Mouse (Mus musculus) heart, postnatal 0 days (tissue): ENCODE measurements around the gene Itpripl1. TPM values are rescaled to one million over a fixed set of nuclear protein-coding genes. Genes with fewer than 3 reads are reported as not detected.
"Not testable (repeated sequence)": the region's sequence is repeated elsewhere in the genome, so short reads cannot be mapped to it uniquely, and the experiment has no call there.

Experiments used
- ATAC-seq: fragments of 200-750 bp; cut with Nextera tagmentation; 2 replicates; pipeline ENCODE4 v1.8.0; 2017; ENCODE audit warnings: low read depth, moderate number of reproducible peaks, moderate library complexity; ENCODE audit not compliant: insufficient read depth
- DNase-seq: peaks from one replicate; pipeline ENCODE4 v3.0.0-alpha.2; 2016; ENCODE audit warnings: low spot score
- H3K27ac ChIP-seq: fragments of 300-500 bp; sonication (generic); 2 replicates; pipeline ENCODE4 v1.5.1; 2014; ENCODE audit warnings: low read depth, mild to moderate bottlenecking
- H3K27me3 ChIP-seq: fragments of 300-500 bp; sonication (generic); 2 replicates; pipeline ENCODE4 v1.6.1; 2014; ENCODE audit warnings: low read length, mixed read lengths; ENCODE audit not compliant: control insufficient read depth, insufficient read depth
- H3K36me3 ChIP-seq: fragments of 300-500 bp; sonication (generic); replicated peaks from 2 replicates; pipeline ENCODE4 v1.6.1; 2014; ENCODE audit warnings: low read length, mixed read lengths; ENCODE audit not compliant: control insufficient read depth, insufficient read depth
- H3K4me1 ChIP-seq: fragments of 300-500 bp; sonication (generic); 2 replicates; pipeline ENCODE4 v1.6.1; 2014; ENCODE audit warnings: antibody characterized with exemption; ENCODE audit not compliant: control insufficient read depth, insufficient read depth
- H3K4me2 ChIP-seq: fragments of 300-500 bp; sonication (generic); 2 replicates; pipeline ENCODE4 v1.6.1; 2014; ENCODE audit warnings: low read depth, mild to moderate bottlenecking, low read length, moderate library complexity
- H3K4me3 ChIP-seq: fragments of 300-500 bp; sonication (generic); 2 replicates; pipeline ENCODE4 v1.5.1; 2014; ENCODE audit warnings: low read depth, low read length
- H3K9ac ChIP-seq: fragments of 300-500 bp; sonication (generic); replicated peaks from 2 replicates; pipeline ENCODE4 v1.6.1; 2014; ENCODE audit warnings: low read depth, low read length, mixed read lengths
- H3K9me3 ChIP-seq: fragments of 300-500 bp; sonication (generic); replicated peaks from 2 replicates; pipeline ENCODE4 v1.6.1; 2016; ENCODE audit warnings: low read length; ENCODE audit not compliant: control insufficient read depth
- CTCF ChIP-seq: IDR thresholded peaks from 2 replicates; pipeline ENCODE4 v1.5.1; 2016; ENCODE audit warnings: antibody characterized with exemption, control low read depth, low read depth
- EP300 ChIP-seq: IDR thresholded peaks from 2 replicates; pipeline ENCODE4 v1.6.1; 2016; ENCODE audit warnings: antibody characterized with exemption, low read depth
- WGBS: fragments of 180-500 bp; shearing (Covaris S2); extraction: QIAGEN DNeasy Blood & Tissue Kit; methylation state at CpG from one replicate; pipeline ENCODE4 v1.1.7; 2014; 5-methylcytosine and 5-hydroxymethylcytosine counted together
- polyA plus RNA-seq: library from polyadenylated mRNA; unstranded; fragments of >200 nt; fragmentation: Nextera tagmentation; extraction: Ambion mirVana; gene quantifications from 2 replicates; pipeline ENCODE4 v1.2.1, GENCODE M21; 2015
- total RNA-seq: library from RNA; depleted of rRNA; stranded (reverse); fragments of >200 nt; gene quantifications from 2 replicates; pipeline ENCODE4 v1.2.3, GENCODE M21; 2014; ENCODE audit warnings: low replicate concordance; rRNA removed

The Itpripl1 gene
- total RNA-seq (9.4 and 13.6 TPM in 2 replicates), polyA plus RNA-seq (9.8 and 10.2 TPM in 2 replicates)

DNA sequence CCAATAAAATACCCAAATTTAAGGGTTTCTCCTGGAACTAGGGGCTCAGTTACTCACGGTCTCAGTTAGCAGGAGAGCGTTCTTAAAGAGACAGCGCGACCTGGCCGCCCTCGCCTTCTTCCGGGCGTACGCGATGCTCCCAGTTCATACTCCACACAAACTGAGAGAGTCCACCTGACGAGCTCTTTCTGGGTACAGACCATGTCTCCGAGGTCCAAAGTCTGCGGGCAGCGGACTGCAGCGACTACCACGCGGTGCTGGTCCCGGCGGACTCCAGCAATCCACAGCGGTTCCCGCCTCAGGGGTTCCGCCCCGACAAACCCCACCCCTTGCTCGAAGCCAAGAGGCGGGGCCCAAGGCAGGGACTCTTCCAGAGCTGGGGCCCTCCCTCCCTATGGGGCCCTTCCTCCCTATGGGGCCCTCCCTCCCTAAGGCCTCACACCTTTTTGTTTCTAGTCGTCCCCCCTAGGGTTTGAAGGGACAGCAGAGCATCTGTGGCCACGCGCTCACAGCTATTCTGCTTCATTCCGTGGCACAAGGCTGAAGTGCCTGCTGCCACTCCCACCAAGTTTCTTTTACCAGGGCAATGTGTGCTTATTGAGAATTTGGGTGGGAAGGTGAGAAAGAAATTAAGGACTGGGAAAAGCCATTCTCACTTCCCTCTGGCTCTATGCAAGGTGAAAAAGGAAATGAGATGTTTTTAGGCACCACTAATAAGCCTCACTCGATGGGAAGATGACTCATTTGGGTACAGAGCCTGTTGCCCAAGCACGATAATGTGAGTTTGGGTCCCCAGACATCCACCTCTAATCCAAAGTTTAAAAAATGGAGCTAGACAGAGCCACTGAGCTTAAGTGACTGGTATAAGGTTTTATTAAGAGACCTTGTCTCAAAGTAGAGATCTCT, at the start of gene Itpripl1:
Itpripl1 (minus strand) TSS at position 285 of the 906 bp plus-strand sequence.
- 4% methylated on average over 31 of the region's 31 CpGs for WGBS
- H3K27ac ChIP-seq = no peak within 1 kb of the TSS

DNA sequence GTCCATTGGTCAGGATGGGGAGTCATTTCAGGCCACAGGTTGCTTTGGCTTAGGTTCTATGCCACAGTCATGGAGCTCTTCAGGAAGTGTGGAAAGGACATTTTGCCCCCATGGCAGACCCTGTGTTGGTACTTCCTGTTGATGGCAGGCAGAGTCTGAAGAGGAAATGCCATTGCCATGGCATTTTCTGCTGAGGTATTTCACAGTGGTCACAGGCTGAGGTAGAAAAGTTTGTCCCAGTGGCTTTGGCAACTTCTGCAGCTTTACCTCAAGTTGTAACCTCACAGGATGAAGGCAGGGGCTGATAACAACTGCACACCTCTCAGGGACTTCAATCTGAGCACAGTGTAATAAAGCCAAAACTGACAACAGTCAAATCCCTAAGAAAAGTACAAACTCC, 46.3 kb upstream of the Itpripl1 start:
- no peak for ATAC-seq
- Histone ChIP-seq H3K27me3 (no peaks in the 10 kb centered on the region), H3K4me3 (no peak overlapping the region), H3K9me3 (no peaks in the 10 kb centered on the region), H3K4me2 (no peak overlapping the region), H3K4me1 (no peaks in the 10 kb centered on the region), H3K27ac (no peak overlapping the region), H3K9ac (no peak overlapping the region), H3K36me3 (no peaks in the 10 kb centered on the region)
- no peak for DNase-seq
- TF ChIP-seq EP300 = no peak
- TF ChIP-seq CTCF = no peak

More for the DNA sequence above, at the start of gene Itpripl1:
- TF ChIP-seq CTCF (no peak), EP300 (no peak)
- Histone ChIP-seq H3K36me3 (peaks cover 8% of the 10 kb centered on the region), H3K9me3 (no peaks in the 10 kb centered on the region), H3K4me3 (peak within 1 kb of the TSS; percentile 55), H3K4me1 (no peaks in the 10 kb centered on the region; the same call in 1 of the 2 replicates), H3K27me3 (no peaks in the 10 kb centered on the region), H3K9ac (peak within 1 kb of the TSS; percentile 45), H3K4me2 (peak within 1 kb of the TSS; percentile 64)
- DNase-seq (no peak), ATAC-seq (peak; percentile 79)

DNA sequence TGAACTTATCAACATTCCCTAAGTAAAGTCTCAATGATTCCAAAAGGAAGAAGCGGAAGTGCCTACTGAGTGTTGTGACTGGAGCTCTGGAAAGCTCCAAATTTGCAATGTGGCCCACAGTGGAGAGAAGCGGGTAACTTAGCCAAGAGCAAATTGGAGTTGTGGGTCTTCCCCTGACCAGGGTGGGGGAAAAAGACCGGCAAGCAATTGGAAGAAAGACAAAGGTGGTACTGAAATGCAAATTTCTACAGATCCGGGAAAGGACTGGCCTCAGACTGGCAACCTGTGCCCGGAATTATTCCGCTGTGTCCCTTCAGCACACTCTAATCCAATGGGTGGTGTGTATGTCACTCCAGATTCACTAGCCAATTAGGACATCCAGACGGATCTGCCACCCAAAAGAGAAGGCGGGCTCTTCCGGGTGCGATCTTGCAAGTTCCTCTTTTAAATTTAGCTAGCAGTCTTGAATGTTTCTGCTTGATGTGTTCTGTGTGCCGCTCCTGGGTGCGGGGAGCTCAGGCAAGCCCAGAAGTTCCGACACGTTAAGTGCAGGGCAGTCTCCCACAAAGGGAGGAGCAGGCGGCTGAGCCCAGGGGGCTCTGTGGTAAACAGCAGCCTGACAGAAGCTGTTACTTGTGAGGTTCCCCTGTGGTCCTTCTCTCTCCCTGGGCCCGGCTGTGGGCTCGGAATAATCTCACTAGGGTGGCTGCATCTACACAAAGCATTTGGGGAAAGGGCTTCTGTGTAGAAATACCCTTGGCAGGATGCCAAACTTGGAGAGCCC, 39.5 kb upstream of the Itpripl1 start:
- H3K4me1 ChIP-seq = no peaks in the 10 kb centered on the region
- H3K36me3 ChIP-seq = no peaks in the 10 kb centered on the region
- WGBS = 2% methylated on average over 17 of the region's 17 CpGs
- H3K4me2 ChIP-seq = peak overlapping the region; percentile 71
- H3K4me3 ChIP-seq = peak overlapping the region; percentile 60
- peak overlapping the region; percentile 65 for H3K9ac ChIP-seq
- H3K27ac ChIP-seq = peak overlapping the region; percentile 85
- 0 out of 2 replicates have a peak, but pooled peaks cover 5% of the 10 kb centered on the region for H3K27me3 ChIP-seq
- DNase-seq (peak; percentile 93), ATAC-seq (peak; percentile 100)
- TF ChIP-seq EP300 = no peak
- TF ChIP-seq CTCF = no peak
- no peaks in the 10 kb centered on the region for H3K9me3 ChIP-seq

DNA sequence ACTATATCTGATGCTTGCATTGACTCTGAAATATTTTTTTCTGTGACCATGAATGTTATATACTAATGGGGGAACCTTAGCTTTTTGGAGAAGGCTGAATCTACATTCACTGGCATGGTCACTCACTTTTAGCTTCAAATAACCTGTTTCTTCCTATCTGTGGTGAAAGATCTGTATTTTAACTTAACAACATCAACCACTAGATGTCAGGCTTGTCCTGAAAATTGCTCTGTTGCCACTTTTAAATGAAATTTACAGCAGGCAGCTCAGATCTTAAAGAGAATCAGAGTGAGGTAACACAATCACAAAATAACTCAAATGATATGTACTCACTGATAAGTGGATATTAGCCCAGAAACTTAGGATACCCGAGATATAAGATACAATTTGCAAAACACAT, 23.0 kb upstream of the Itpripl1 start:
- H3K36me3 ChIP-seq, H3K27ac ChIP-seq, H3K4me2 ChIP-seq, H3K27me3 ChIP-seq, H3K4me3 ChIP-seq, H3K9ac ChIP-seq, H3K4me1 ChIP-seq, ATAC-seq, H3K9me3 ChIP-seq: not testable (repeated sequence)
- peak; percentile 25 for DNase-seq
- TF ChIP-seq CTCF = peak; percentile 47
- WGBS = 8% methylated on average over 1 of the region's 1 CpGs

DNA sequence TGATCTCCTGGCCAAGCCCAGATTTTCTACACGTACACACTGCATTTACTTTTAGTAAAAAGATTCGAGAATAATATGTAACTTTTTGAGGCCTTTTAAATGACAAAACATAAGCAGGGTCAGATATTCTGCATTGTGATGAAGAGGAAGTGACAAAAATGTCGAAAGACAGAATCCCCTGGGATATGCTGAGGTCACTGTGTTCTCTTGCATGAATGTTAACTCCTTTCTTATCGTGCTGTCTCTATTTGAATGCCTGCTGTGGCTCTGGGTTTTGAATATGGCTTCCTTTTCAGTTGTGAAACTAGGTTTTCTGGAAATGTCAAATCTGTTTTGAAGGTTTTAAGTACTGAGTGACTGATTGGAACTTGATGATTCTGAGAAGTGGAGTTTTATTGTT, 22.4 kb upstream of the Itpripl1 start:
- Histone ChIP-seq H3K4me3 (no peak overlapping the region), H3K4me1 (no peaks in the 10 kb centered on the region), H3K36me3 (no peaks in the 10 kb centered on the region), H3K27me3 (0 out of 2 replicates have a peak, but pooled peaks cover 3% of the 10 kb centered on the region), H3K9me3 (no peaks in the 10 kb centered on the region), H3K27ac (no peak overlapping the region), H3K9ac (no peak overlapping the region), H3K4me2 (no peak overlapping the region)
- DNase-seq = no peak
- 39% methylated on average over 4 of the region's 4 CpGs for WGBS
- no peak for ATAC-seq
- TF ChIP-seq CTCF (no peak), EP300 (no peak)
